Mouse (Mus musculus) hindbrain, embryonic 16.5 days (tissue): ENCODE measurements around the gene Arhgef26. TPM values are rescaled to one million over a fixed set of nuclear protein-coding genes. Genes with fewer than 3 reads are reported as not detected.
A peak's percentile ranks its signal among the peaks of the same experiment; 100 is the strongest.

Source experiments
- ATAC-seq: fragments of 200-750 bp; cut with Nextera tagmentation; 2 replicates; pipeline ENCODE4 v1.8.0; 2017; ENCODE audit warnings: moderate TSS enrichment, moderate library complexity
- H3K27ac ChIP-seq: fragments of 300-500 bp; sonication (generic); 2 replicates; pipeline ENCODE4 v1.5.1; 2014; ENCODE audit warnings: low read depth, mild to moderate bottlenecking, control low read depth, low read length, moderate library complexity
- H3K27me3 ChIP-seq: fragments of 300-500 bp; sonication (generic); replicated peaks from 2 replicates; pipeline ENCODE4 v1.6.1; 2014; ENCODE audit warnings: low read length; ENCODE audit not compliant: control insufficient read depth, insufficient read depth
- H3K36me3 ChIP-seq: fragments of 300-500 bp; sonication (generic); 2 replicates; pipeline ENCODE4 v1.6.1; 2014; ENCODE audit warnings: mild to moderate bottlenecking, low read length, moderate library complexity, mixed read lengths; ENCODE audit not compliant: control insufficient read depth, insufficient read depth
- H3K4me1 ChIP-seq: fragments of 300-500 bp; sonication (generic); 2 replicates; pipeline ENCODE4 v1.6.1; 2014; ENCODE audit warnings: low read depth, low read length; ENCODE audit not compliant: control insufficient read depth, insufficient read depth
- H3K4me2 ChIP-seq: fragments of 300-500 bp; sonication (generic); 2 replicates; pipeline ENCODE4 v1.6.1; 2014; ENCODE audit warnings: mild to moderate bottlenecking, low read length, control low read depth, moderate library complexity
- H3K4me3 ChIP-seq: fragments of 300-500 bp; sonication (generic); 2 replicates; pipeline ENCODE4 v1.5.1; 2014; ENCODE audit warnings: mild to moderate bottlenecking, low read length, control low read depth, moderate library complexity
- H3K9ac ChIP-seq: fragments of 300-500 bp; sonication (generic); 2 replicates; pipeline ENCODE4 v1.6.1; 2014; ENCODE audit warnings: low read depth, mild to moderate bottlenecking, control low read depth, low read length, moderate library complexity
- H3K9me3 ChIP-seq: fragments of 300-500 bp; sonication (generic); 2 replicates; pipeline ENCODE4 v1.6.1; 2014; ENCODE audit warnings: mild to moderate bottlenecking, low read length, moderate library complexity; ENCODE audit not compliant: control insufficient read depth
- WGBS: fragments of 180-500 bp; shearing (Covaris S2); extraction: QIAGEN DNeasy Blood & Tissue Kit; methylation state at CpG from one replicate; pipeline ENCODE4 v1.1.7; 2014; 5-methylcytosine and 5-hydroxymethylcytosine counted together
- polyA plus RNA-seq: library from polyadenylated mRNA; unstranded; fragments of >200 nt; fragmentation: Nextera tagmentation; extraction: Ambion mirVana; gene quantifications from 2 replicates; pipeline ENCODE4 v1.2.1, GENCODE M21; 2015

Gene Arhgef26
- polyA plus RNA-seq, 1 experiment from 2014 or later = 14.9 TPM

GRCm38 (mm10) chr3:62454096-62454495, 116.0 kb downstream of the Arhgef26 start:
- Histone ChIP-seq H3K36me3 (no peaks in the 10 kb centered on the region), H3K27me3 (no peaks in the 10 kb centered on the region), H3K4me1 (peaks cover 6% of the 10 kb centered on the region), H3K4me3 (no peak overlapping the region), H3K4me2 (no peak overlapping the region), H3K27ac (no peak overlapping the region), H3K9me3 (no peaks in the 10 kb centered on the region), H3K9ac (no peak overlapping the region)
- 17% methylated on average over 3 of the region's 3 CpGs for WGBS
- ATAC-seq = peak; percentile 32; the same call in 1 of the 2 replicates

- peak; percentile 94 for ATAC-seq
- H3K27ac ChIP-seq = peak overlapping the region; percentile 40; the same call in 1 of the 2 replicates
- no peak overlapping the region for H3K9ac ChIP-seq
- no peaks in the 10 kb centered on the region for H3K9me3 ChIP-seq
- no peaks in the 10 kb centered on the region for H3K27me3 ChIP-seq
- H3K4me2 ChIP-seq = no peak overlapping the region
- no peak overlapping the region for H3K4me3 ChIP-seq
- peaks cover 9% of the 10 kb centered on the region for H3K36me3 ChIP-seq
- 0% methylated on average over 1 of the region's 1 CpGs for WGBS
- H3K4me1 ChIP-seq = peaks cover 6% of the 10 kb centered on the region
Observed at GRCm38 (mm10) chr3:62455854-62456253, 117.7 kb downstream of the Arhgef26 start.

- H3K4me2 ChIP-seq = no peak overlapping the region
- H3K36me3 ChIP-seq = peaks cover 16% of the 10 kb centered on the region
- H3K27me3 ChIP-seq = no peaks in the 10 kb centered on the region
- no peak overlapping the region for H3K9ac ChIP-seq
- H3K27ac ChIP-seq = no peak overlapping the region
- WGBS = 41% methylated on average over 6 of the region's 6 CpGs
- peaks cover 6% of the 10 kb centered on the region for H3K4me1 ChIP-seq
- no peak overlapping the region for H3K4me3 ChIP-seq
- peak; percentile 37; the same call in 1 of the 2 replicates for ATAC-seq
- H3K9me3 ChIP-seq = no peaks in the 10 kb centered on the region
Observed at GRCm38 (mm10) chr3:62458284-62459013, 120.3 kb downstream of the Arhgef26 start.

DNA sequence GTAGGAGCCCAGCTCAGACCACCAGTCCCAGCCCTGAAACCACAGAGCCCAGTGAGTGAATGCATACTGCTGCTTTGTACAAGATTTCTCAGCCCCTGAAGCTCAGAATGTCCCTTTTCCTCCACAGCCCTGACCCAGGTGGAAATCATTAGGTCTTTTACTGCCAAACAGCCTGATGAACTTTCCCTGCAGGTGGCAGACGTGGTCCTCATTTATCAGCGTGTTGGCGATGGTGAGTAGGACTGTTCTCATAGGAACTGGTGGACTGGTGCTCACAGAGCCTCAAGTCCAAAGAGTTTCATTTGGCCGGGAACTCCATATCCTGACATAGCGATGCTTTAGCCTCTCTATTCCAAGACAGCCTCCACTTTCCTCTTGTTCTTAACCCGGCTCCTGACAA, 121.3 kb downstream of the Arhgef26 start:
- ATAC-seq = no peak
- Histone ChIP-seq H3K27ac (no peak overlapping the region), H3K27me3 (no peaks in the 10 kb centered on the region), H3K36me3 (peaks cover 20% of the 10 kb centered on the region), H3K9ac (no peak overlapping the region), H3K9me3 (no peaks in the 10 kb centered on the region), H3K4me2 (no peak overlapping the region), H3K4me1 (peaks cover 2% of the 10 kb centered on the region; the same call in 1 of the 2 replicates), H3K4me3 (no peak overlapping the region)
- WGBS = 83% methylated on average over 6 of the region's 6 CpGs

DNA sequence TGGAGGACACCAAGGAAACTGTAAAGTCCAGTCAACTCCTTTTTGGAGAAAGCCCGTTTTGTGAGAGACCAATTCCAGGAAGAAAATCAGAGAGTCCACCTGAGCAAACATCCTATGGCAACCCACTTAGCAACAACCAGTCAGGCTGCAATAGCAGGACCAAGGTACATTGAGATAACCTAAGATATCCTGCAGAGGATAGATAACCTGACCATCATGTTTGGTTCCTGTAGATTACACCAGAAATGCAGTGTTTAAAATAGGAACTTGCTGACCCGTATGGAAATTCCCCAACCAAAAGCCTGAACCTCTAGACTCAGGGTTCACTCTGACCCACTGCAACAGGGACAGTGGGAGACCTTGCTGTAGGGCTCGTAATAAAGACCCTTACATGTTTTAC, 126.1 kb downstream of the Arhgef26 start:
- Histone ChIP-seq H3K36me3 (peaks cover 41% of the 10 kb centered on the region), H3K4me1 (no peaks in the 10 kb centered on the region), H3K9ac (no peak overlapping the region), H3K9me3 (no peaks in the 10 kb centered on the region), H3K4me3 (no peak overlapping the region), H3K27ac (no peak overlapping the region), H3K4me2 (no peak overlapping the region), H3K27me3 (no peaks in the 10 kb centered on the region)
- no peak for ATAC-seq
- 90% methylated on average over 3 of the region's 3 CpGs for WGBS

DNA sequence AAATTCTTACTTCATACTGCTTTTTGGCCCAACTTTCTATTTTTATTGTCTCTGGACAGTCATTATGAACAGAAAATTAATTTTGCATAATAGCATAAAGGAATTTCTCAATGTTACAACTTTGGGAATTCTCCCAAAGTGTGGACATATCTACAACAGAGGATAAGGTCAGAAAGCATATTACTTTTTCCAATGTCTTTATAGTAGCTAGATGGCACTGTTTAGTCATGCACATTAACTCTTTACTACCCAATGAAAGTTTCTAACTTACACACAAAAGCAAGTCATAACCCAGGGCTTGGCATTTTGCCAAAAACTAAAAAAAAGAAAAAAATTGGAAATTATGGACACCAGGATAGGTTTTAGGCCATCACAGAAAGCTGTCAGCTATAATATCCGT, 132.0 kb downstream of the Arhgef26 start:
- Histone ChIP-seq H3K4me3 (no peak overlapping the region), H3K4me1 (no peaks in the 10 kb centered on the region), H3K36me3 (peaks cover 36% of the 10 kb centered on the region), H3K9ac (no peak overlapping the region), H3K4me2 (no peak overlapping the region), H3K27ac (no peak overlapping the region), H3K9me3 (no peaks in the 10 kb centered on the region), H3K27me3 (no peaks in the 10 kb centered on the region)
- ATAC-seq = no peak
- 91% methylated on average over 1 of the region's 1 CpGs for WGBS

DNA sequence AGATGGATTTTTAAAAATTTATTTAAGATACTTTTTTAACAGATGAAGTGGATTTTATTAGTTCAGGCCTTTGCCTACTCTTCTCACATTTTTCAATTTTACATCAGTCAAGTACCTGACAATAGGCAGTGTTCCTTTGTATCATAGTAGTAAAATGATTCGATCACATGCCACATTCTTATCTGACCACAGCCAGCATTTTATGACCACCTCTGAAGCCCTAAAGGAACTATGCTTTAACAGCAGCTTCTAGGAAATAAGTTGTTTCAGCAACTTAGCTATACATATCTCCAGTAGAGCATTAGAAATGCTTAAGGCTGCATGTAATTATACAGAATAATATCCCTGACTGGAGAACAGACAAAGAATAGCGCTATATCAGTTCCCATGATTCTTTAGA, 146.2 kb downstream of the Arhgef26 start:
- ATAC-seq = no peak
- H3K36me3 ChIP-seq = peaks cover 26% of the 10 kb centered on the region

GRCm38 (mm10) chr3:62492568-62492967, 154.4 kb downstream of the Arhgef26 start:
- no peaks in the 10 kb centered on the region for H3K27me3 ChIP-seq
- no peak overlapping the region for H3K4me3 ChIP-seq
- no peak for ATAC-seq
- H3K9me3 ChIP-seq = no peaks in the 10 kb centered on the region
- H3K27ac ChIP-seq = no peak overlapping the region
- peaks cover 22% of the 10 kb centered on the region for H3K36me3 ChIP-seq
- WGBS = 81% methylated on average over 6 of the region's 6 CpGs
- no peak overlapping the region for H3K9ac ChIP-seq
- H3K4me2 ChIP-seq = no peak overlapping the region
- H3K4me1 ChIP-seq = no peaks in the 10 kb centered on the region

More for the DNA sequence above, 146.2 kb downstream of the Arhgef26 start:
- 96% methylated on average over 2 of the region's 2 CpGs for whole genome bisulfite sequencing
- H3K27me3 ChIP-seq = no peaks in the 10 kb centered on the region
- no peak overlapping the region for H3K4me3 ChIP-seq
- no peak overlapping the region for H3K4me2 ChIP-seq
- no peak overlapping the region for H3K9ac ChIP-seq
- H3K27ac ChIP-seq = no peak overlapping the region
- no peaks in the 10 kb centered on the region for H3K9me3 ChIP-seq
- no peaks in the 10 kb centered on the region for H3K4me1 ChIP-seq

GRCm38 (mm10) chr3:62499327-62499726, 161.2 kb downstream of the Arhgef26 start:
- no peak for ATAC-seq
- Histone ChIP-seq H3K9me3 (no peaks in the 10 kb centered on the region), H3K9ac (no peak overlapping the region), H3K27ac (no peak overlapping the region), H3K27me3 (no peaks in the 10 kb centered on the region), H3K4me1 (no peaks in the 10 kb centered on the region), H3K4me3 (no peak overlapping the region), H3K36me3 (peaks cover 19% of the 10 kb centered on the region), H3K4me2 (no peak overlapping the region)
- WGBS = 75% methylated on average over 4 of the region's 4 CpGs
